Mouse (Mus musculus) adipocyte (in vitro differentiated cells): Measurements from ENCODE around the gene 9030025P20Rik.
"Not testable (repeated sequence)": the region's sequence is repeated elsewhere in the genome, so short reads cannot be mapped to it uniquely, and the experiment has no call there.

Experiments used
- DNase-seq: peaks from one replicate; pipeline ENCODE4 v3.0.0-alpha.2; 2016; ENCODE audit warnings: low spot score

9030025P20Rik gene

DNA sequence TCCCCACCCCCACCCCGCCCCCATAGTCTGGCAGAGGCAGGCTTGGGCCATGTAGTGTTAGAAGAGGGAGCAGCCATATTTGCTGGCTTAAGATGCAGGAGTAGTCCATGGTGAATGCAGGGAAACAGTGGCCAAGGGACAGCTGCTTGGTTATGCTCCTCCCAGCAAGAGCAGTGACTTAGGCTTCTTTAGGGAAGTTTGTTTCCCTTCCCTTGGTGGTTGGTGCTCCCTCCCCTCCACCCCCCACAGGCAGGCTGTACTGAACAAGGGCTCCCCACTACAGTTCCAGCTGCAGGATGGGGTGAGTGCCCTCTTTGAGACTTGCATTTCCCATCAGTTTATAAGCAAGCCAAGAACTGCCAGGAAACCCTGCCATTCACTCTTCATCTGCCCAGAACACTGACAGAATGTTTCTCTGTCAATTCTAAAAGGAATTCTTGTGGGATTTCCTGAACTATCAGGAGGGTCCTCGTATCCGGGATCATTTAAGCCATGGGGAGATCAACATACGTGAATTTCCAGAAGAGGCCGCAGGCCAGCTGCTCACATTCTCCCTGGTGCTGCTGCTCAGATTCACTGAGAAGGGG is 11.9 kb downstream of the 9030025P20Rik start:
- not testable (repeated sequence) for DNase-seq

DNA sequence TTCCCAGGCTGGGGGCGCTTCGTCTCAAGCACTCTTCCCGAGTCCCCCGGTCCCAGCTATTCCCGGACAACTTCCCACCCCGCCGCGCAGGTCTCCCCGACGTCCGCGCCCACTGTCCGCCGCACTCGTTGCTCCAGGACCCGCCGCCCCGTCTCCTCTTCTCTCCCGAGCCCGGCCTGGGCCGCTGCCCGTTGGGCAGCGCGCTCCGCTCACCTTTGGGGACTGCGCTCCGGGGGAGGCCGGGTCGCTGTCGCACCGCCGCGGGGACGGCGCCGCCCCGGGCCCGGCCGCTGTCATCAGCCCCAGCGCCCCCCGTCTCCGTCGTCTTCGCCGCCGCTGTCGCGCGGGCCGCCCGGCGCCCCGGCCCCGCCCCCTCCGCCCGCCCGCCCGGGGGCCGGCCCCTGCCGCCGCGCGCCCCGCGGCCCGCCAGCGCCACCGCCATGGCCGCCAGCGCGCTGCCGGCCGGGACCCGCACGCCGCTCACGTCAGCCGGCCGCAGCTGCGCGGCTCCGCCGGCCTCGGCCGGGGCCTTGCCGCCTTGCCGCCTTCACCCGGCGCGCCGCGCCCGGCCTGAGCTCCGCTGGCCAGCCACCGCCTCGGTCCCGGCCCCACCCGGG is 14.4 kb downstream of the 9030025P20Rik start:
- DNase-seq = not testable (repeated sequence)

DNA sequence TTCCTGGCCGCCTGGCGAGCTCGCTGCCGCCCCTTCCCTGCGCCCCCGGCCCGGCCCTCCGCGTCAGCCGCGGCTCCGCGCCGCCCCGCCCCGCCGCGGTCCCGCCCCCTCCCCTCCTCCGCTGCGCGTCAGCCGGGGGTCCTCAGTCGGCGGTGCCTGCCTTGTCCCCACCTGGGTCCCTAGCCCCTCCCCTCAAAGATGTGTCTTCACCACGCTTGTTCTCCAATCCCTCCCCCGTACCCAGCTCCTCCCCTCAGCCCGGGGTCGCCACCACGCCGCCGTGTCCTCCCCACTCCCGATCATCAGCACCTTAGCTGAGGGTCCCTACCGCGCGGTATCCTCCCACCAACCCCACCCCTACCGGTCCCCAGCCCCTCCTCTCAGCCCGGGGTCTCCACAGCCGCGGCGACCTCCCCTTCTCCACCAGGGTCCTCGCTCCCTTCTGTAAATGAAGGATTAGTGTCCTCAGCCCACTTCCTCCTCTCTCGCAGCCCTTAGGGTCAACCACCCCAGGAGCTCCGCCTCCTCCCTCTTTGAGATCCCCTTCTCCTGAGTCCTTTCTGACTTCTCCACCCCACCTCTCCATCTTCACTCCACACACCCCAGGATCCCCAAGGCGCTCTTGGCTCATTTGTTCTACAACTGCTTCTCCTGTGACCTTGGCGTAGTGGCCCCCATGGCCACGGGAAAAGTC is 15.0 kb downstream of the 9030025P20Rik start:
- not testable (repeated sequence) for DNase-seq

DNA sequence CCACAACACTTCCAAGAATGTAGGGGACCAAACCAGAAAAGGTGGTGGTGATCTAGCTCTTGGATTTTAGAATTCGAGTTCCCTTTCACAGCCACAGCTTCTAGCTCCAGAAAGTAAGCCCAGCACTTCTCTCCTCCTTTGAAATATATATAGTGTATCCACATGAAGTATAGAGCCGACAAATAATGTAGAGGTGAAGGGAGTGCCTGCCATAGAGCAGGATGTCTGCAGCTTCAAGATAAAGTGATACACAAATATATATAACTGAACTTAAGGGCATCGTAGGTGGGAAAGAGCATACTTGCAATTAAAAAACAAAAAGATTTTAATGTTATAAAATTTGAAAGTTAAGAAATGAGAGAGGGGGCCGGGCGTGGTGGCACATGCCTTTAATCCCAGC is 15.9 kb downstream of the 9030025P20Rik start:
- DNase-seq = not testable (repeated sequence)

GRCm38 (mm10) chr17:15000047-15000446 is 21.8 kb downstream of the 9030025P20Rik start:
- DNase-seq = not testable (repeated sequence)

DNA sequence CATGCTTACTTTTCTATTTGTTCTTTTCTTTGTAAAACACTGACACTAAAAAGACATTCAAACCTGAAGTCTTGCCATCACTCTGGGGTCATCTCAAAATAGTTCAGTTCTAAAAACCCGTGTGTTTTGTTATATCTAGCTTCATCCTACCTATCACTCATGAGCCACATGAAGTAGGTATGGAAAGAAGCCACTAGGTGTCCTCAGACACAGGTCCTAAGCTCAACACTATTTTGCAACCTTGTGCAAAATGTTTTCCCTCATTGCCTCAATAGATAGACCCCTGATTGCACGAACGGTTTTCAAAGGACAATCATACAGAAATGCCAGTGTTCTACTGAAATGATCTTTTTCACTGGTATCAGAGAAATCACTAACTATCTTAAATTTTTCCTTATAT is 30.8 kb downstream of the 9030025P20Rik start:
- DNase-seq = not testable (repeated sequence)

GRCm38 (mm10) chr17:15009706-15010413 is 31.6 kb downstream of the 9030025P20Rik start, which contains the start of gene Gm3435:
Gene Gm3435, plus strand, starts transcription at chr17:15010176.
- not testable (repeated sequence) for DNase-seq

DNA sequence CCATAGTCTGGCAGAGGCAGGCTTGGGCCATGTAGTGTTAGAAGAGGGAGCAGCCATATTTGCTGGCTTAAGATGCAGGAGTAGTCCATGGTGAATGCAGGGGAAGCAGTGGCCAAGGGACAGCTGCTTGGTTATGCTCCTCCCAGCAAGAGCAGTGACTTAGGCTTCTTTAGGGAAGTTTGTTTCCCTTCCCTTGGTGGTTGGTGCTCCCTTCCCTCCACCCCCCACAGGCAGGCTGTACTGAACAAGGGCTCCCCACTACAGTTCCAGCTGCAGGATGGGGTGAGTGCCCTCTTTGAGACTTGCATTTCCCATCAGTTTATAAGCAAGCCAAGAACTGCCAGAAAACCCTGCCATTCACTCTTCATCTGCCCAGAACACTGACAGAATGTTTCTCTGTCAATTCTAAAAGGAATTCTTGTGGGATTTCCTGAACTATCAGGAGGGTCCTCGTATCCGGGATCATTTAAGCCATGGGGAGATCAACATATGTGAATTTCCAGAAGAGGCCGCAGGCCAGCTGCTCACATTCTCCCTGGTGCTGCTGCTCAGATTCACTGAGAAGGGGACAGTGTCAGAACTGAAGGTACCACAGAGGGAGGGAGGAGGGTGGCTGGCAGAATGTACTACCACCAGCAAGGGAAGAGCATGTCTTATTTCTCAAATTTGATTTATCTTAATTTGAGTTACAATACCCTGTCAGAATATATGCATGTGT is 43.4 kb downstream of the 9030025P20Rik start:
- DNase-seq = not testable (repeated sequence)

DNA sequence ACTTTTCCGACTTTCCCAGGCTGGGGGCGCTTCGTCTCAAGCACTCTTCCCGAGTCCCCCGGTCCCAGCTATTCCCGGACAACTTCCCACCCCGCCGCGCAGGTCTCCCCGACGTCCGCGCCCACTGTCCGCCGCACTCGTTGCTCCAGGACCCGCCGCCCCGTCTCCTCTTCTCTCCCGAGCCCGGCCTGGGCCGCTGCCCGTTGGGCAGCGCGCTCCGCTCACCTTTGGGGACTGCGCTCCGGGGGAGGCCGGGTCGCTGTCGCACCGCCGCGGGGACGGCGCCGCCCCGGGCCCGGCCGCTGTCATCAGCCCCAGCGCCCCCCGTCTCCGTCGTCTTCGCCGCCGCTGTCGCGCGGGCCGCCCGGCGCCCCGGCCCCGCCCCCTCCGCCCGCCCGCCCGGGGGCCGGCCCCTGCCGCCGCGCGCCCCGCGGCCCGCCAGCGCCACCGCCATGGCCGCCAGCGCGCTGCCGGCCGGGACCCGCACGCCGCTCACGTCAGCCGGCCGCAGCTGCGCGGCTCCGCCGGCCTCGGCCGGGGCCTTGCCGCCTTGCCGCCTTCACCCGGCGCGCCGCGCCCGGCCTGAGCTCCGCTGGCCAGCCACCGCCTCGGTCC is 45.7 kb downstream of the 9030025P20Rik start:
- not testable (repeated sequence) for DNase-seq

DNA sequence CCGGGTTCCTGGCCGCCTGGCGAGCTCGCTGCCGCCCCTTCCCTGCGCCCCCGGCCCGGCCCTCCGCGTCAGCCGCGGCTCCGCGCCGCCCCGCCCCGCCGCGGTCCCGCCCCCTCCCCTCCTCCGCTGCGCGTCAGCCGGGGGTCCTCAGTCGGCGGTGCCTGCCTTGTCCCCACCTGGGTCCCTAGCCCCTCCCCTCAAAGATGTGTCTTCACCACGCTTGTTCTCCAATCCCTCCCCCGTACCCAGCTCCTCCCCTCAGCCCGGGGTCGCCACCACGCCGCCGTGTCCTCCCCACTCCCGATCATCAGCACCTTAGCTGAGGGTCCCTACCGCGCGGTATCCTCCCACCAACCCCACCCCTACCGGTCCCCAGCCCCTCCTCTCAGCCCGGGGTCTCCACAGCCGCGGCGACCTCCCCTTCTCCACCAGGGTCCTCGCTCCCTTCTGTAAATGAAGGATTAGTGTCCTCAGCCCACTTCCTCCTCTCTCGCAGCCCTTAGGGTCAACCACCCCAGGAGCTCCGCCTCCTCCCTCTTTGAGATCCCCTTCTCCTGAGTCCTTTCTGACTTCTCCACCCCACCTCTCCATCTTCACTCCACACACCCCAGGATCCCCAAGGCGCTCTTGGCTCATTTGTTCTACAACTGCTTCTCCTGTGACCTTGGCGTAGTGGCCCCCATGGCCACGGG is 46.4 kb downstream of the 9030025P20Rik start:
- not testable (repeated sequence) for DNase-seq

DNA sequence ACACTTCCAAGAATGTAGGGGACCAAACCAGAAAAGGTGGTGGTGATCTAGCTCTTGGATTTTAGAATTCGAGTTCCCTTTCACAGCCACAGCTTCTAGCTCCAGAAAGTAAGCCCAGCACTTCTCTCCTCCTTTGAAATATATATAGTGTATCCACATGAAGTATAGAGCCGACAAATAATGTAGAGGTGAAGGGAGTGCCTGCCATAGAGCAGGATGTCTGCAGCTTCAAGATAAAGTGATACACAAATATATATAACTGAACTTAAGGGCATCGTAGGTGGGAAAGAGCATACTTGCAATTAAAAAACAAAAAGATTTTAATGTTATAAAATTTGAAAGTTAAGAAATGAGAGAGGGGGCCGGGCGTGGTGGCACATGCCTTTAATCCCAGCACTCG is 47.2 kb downstream of the 9030025P20Rik start:
- not testable (repeated sequence) for DNase-seq

DNA sequence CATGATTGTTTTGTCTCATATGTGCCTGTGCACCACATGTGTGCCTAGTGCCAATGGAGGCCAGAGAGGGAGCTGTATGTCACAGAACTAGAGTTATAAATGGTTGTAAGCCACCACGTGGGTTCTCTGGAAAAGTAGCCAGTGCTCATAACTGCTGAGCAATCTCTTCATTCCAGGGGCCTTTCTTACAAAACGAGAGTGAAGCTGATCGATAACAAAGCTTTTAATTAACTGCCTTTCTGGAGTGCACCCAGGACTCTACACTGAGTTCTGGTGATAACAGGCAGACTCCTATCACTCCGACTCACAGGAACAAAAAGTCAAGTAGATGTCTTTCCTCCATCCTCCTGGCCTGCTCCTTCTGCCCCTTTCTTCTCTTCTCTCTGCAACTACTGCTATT is 53.1 kb downstream of the 9030025P20Rik start:
- not testable (repeated sequence) for DNase-seq

DNA sequence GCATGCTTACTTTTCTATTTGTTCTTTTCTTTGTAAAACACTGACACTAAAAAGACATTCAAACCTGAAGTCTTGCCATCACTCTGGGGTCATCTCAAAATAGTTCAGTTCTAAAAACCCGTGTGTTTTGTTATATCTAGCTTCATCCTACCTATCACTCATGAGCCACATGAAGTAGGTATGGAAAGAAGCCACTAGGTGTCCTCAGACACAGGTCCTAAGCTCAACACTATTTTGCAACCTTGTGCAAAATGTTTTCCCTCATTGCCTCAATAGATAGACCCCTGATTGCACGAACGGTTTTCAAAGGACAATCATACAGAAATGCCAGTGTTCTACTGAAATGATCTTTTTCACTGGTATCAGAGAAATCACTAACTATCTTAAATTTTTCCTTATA is 62.2 kb downstream of the 9030025P20Rik start:
- not testable (repeated sequence) for DNase-seq
